In the genomic region with DNA sequence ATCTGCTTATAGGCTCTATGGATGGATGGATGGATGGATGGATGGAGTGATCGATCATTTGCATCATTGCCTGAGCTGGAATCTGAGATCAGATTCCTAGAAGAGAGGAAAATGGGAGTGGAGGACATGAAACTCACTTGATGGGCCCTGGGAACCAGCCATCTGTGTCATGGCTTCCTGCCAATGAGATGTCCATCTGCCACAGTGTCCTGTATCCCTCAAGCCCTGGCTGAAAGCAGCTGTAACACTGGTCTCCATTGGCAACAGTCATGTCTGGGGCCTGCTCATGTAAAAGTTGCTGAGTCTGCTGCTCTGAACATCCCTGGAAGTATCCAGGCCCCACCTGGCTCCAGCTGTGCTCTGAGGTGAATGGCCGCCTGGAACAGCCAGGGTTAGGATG, we compare ENCODE assay signal across 23 mouse cellular contexts. TPM values are rescaled to one million over a fixed set of nuclear protein-coding genes. Genes with fewer than 3 reads are reported as not detected.
DNase-seq lines count a peak whose midpoint lies in the region; ATAC-seq and TF ChIP-seq lines count a peak whose summit lies in the region.
"Had no signal": no experiment of that assay in that cellular context is flagged by ENCODE, and none has a peak within 500 bp of the region (broad histone marks: within the 10 kb centered on the region; RNA-seq: fewer than 3 reads in every experiment).

No protein-coding gene starts in this region.

- no peak for DNase-seq in hindbrain, embryonic 11.5 days (ENCODE audit: low spot score)
- DNase-seq in brain, embryonic 14.5 days (ENCODE audit: low read depth) = peak; percentile 71
- peak; percentile 90 for DNase-seq in cerebellum, adult 9-10 months
- peak; percentile 30 for DNase-seq in retina, embryonic 14.5 days (ENCODE audit: low spot score)
- DNase-seq in ovary, postnatal 10 days (ENCODE audit: low spot score) = no peak
- DNase-seq in urinary bladder, adult 18-20 months (ENCODE audit: low spot score in 2 of 2) = no peak
- DNase-seq: adrenal gland, postnatal 25 days; kidney, adult 11 months had no signal

- 0 out of 2 replicates have a peak, but pooled peaks cover 6% of the 10 kb centered on the region for H3K9me3 ChIP-seq in hindbrain, embryonic 12.5 days (replicated peaks)
- no peaks in the 10 kb centered on the region for H3K9me3 ChIP-seq in hindbrain, embryonic 11.5 days (ENCODE audit: control insufficient read depth, low read length)
- H3K9me3 ChIP-seq: embryonic facial prominence, embryonic 13.5 days; forebrain, embryonic 15.5 days; heart, embryonic 10.5 days; hindbrain, embryonic 15.5 days; limb, embryonic 15.5 days; liver, embryonic 15.5 days; midbrain, embryonic 12.5 days had no signal

- no peaks in the 10 kb centered on the region for H3K36me3 ChIP-seq in hindbrain, embryonic 12.5 days
- H3K36me3 ChIP-seq in hindbrain, embryonic 11.5 days (ENCODE audit: control insufficient read depth, insufficient read depth, low read length) = no peaks in the 10 kb centered on the region
- H3K36me3 ChIP-seq: embryonic facial prominence, embryonic 13.5 days; forebrain, embryonic 15.5 days; G1E; heart, embryonic 10.5 days; hindbrain, embryonic 15.5 days; limb, embryonic 15.5 days; liver, embryonic 15.5 days; midbrain, embryonic 12.5 days had no signal

- no peak overlapping the region for H3K9ac ChIP-seq in hindbrain, embryonic 12.5 days
- no peak overlapping the region for H3K9ac ChIP-seq in hindbrain, embryonic 11.5 days (ENCODE audit: low read depth, low read length)
- H3K9ac ChIP-seq: embryonic facial prominence, embryonic 13.5 days; forebrain, embryonic 15.5 days; hindbrain, embryonic 15.5 days; limb, embryonic 15.5 days; liver, embryonic 15.5 days; midbrain, embryonic 12.5 days had no signal

- H3K27me3 ChIP-seq in hindbrain, embryonic 12.5 days = no peaks in the 10 kb centered on the region
- H3K27me3 ChIP-seq in hindbrain, embryonic 11.5 days (ENCODE audit: control insufficient read depth, insufficient read depth, low read length) = no peaks in the 10 kb centered on the region
- H3K27me3 ChIP-seq: embryonic facial prominence, embryonic 13.5 days; forebrain, embryonic 15.5 days; hindbrain, embryonic 15.5 days; limb, embryonic 15.5 days; liver, embryonic 15.5 days; midbrain, embryonic 12.5 days had no signal

- TF ChIP-seq CTCF in brain, embryonic 14.5 days (IDR thresholded peaks at IDR 0.05; ENCODE audit: borderline replicate concordance, extremely low read depth, insufficient read depth, insufficient read length) = no peak

- no peak overlapping the region for H3K4me3 ChIP-seq in hindbrain, embryonic 12.5 days
- no peak overlapping the region for H3K4me3 ChIP-seq in hindbrain, embryonic 11.5 days (ENCODE audit: low read depth, low read length)
- H3K4me3 ChIP-seq: embryonic facial prominence, embryonic 13.5 days; forebrain, embryonic 15.5 days; heart, embryonic 10.5 days; hindbrain, embryonic 15.5 days; limb, embryonic 15.5 days; liver, embryonic 15.5 days; midbrain, embryonic 12.5 days; myocyte had no signal

- 0 out of 2 replicates have a peak, but pooled peaks have one; percentile 29 for ATAC-seq in hindbrain, embryonic 12.5 days (ENCODE audit: low FRiP score)
- ATAC-seq in hindbrain, embryonic 11.5 days (ENCODE audit: low FRiP score) = no peak
- ATAC-seq: forebrain, embryonic 15.5 days; lung, postnatal 0 days had no signal

- WGBS in hindbrain, embryonic 12.5 days = 72% methylated on average over 2 of the region's 2 CpGs
- 78% methylated on average over 2 of the region's 2 CpGs for WGBS in hindbrain, embryonic 11.5 days

- H3K27ac ChIP-seq in hindbrain, embryonic 12.5 days = no peak overlapping the region
- no peak overlapping the region for H3K27ac ChIP-seq in hindbrain, embryonic 11.5 days (ENCODE audit: low read depth, low read length)
- H3K27ac ChIP-seq: embryonic facial prominence, embryonic 13.5 days; forebrain, embryonic 15.5 days; heart, embryonic 10.5 days; hindbrain, embryonic 15.5 days; kidney, postnatal 0 days; limb, embryonic 15.5 days; liver, embryonic 15.5 days; midbrain, embryonic 12.5 days had no signal

- no peak overlapping the region for H3K4me2 ChIP-seq in hindbrain, embryonic 12.5 days (replicated peaks)
- no peak overlapping the region for H3K4me2 ChIP-seq in hindbrain, embryonic 11.5 days (replicated peaks; ENCODE audit: low read depth, low read length)
- H3K4me2 ChIP-seq: embryonic facial prominence, embryonic 13.5 days; forebrain, embryonic 15.5 days; hindbrain, embryonic 15.5 days; limb, embryonic 15.5 days; liver, embryonic 15.5 days; midbrain, embryonic 12.5 days had no signal

- H3K4me1 ChIP-seq in hindbrain, embryonic 12.5 days = no peaks in the 10 kb centered on the region
- H3K4me1 ChIP-seq in hindbrain, embryonic 11.5 days (replicated peaks; ENCODE audit: control insufficient read depth, insufficient read depth, low read length) = no peaks in the 10 kb centered on the region
- H3K4me1 ChIP-seq: embryonic facial prominence, embryonic 13.5 days; forebrain, embryonic 15.5 days; heart, embryonic 10.5 days; limb, embryonic 15.5 days; liver, embryonic 15.5 days; midbrain, embryonic 12.5 days had no signal

- TF ChIP-seq POLR2A in brain, embryonic 14.5 days (IDR thresholded peaks at IDR 0.05; ENCODE audit: borderline replicate concordance, extremely low read depth, insufficient read depth, insufficient read length, poor library complexity, severe bottlenecking) = no peak

RNA-seq across cellular contexts. Expression of a gene that starts 57.5 kb away (rescaled TPM):
- not detected in 2 replicates for polyA plus RNA-seq in hindbrain, embryonic 12.5 days (2016; fragmentation: Nextera tagmentation; extraction: Ambion mirVana)
- not detected in 2 replicates for polyA plus RNA-seq in hindbrain, embryonic 11.5 days (2014; fragmentation: Nextera tagmentation; extraction: Ambion mirVana)
- not detected in 2 replicates for polyA plus RNA-seq in brain, embryonic 14.5 days (2012; rRNA removed)
- polyA plus RNA-seq: embryonic facial prominence, embryonic 13.5 days; forebrain, embryonic 15.5 days; G1E; heart, embryonic 10.5 days; heart, postnatal 0 days; hindbrain, embryonic 15.5 days; kidney, postnatal 0 days; limb, embryonic 15.5 days; liver, embryonic 15.5 days; lung, postnatal 0 days; midbrain, embryonic 12.5 days; neural tube, embryonic 14.5 days; stomach, embryonic 16.5 days had no signal

Comparison
In these comparisons a context has a peak if more than half of its experiments do, and no peak if none do; other contexts are left out.
1. DNase-seq: peak in brain, embryonic 14.5 days (single experiment), cerebellum, adult 9-10 months (single experiment) and retina, embryonic 14.5 days (single experiment); none in hindbrain, embryonic 11.5 days (single experiment), ovary, postnatal 10 days (single experiment) and urinary bladder, adult 18-20 months (0 of 2).